ENCODE assay signal across 25 mouse cellular contexts in the genomic region with DNA sequence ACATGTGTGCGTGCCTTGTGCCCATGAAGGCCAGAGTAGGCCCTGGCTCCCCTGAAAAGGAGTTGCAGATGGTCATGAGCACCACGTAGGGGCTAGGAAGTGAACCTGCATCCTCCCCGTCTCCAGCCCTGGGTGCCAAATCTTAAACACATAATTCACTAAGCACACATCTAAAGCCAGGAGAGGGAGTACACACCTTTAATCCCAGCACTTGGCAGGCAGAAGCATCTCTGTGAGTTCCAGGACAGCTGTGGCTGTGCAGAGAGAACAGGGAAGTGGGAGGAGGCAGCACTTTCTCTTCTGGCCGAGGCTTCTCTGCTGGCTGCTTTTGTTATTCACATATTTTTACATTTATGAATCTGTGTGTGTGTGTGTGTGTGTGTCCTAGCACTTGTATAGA. TPM values are rescaled to one million over a fixed set of nuclear protein-coding genes. Genes with fewer than 3 reads are reported as not detected.
DNase-seq lines count a peak whose midpoint lies in the region; ATAC-seq and TF ChIP-seq lines count a peak whose summit lies in the region.
"Had no signal": no experiment of that assay in that cellular context is flagged by ENCODE, and none has a peak within 500 bp of the region (broad histone marks: within the 10 kb centered on the region; RNA-seq: fewer than 3 reads in every experiment).

No protein-coding gene starts in this region.

- peak; percentile 49 for DNase-seq in embryonic facial prominence, embryonic 14.5 days (ENCODE audit: low spot score)
- DNase-seq in embryonic facial prominence, embryonic 10.5 days (ENCODE audit: low spot score): no peak
- DNase-seq in limb, embryonic 14.5 days (ENCODE audit: low spot score): peak; percentile 34
- DNase-seq in limb, embryonic 10.5 days (ENCODE audit: low spot score): no peak
- DNase-seq in fat pad, adult 2 months (ENCODE audit: extremely low read depth, low read depth, low spot score): peak; percentile 55
- DNase-seq in telencephalon, adult 2 months (ENCODE audit: low read depth, low spot score): peak; percentile 31
- no peak for DNase-seq in heart, postnatal 10 days
- no peak for DNase-seq in right cerebral cortex, postnatal 36 days (ENCODE audit: low spot score in 2 of 2)
- DNase-seq: adrenal gland, adult 2 months; cerebellum, adult 8-10 months; cerebellum, postnatal 36 days; forebrain, postnatal 0 days; gastrocnemius, postnatal 36 days; heart, postnatal 4 days; kidney, postnatal 4 days; lung, postnatal 14 days; right cerebral cortex, postnatal 14 days; spleen, adult 18-20 months had no signal

- H3K27ac ChIP-seq in embryonic facial prominence, embryonic 14.5 days (replicated peaks; ENCODE audit: low read depth, low read length): no peak overlapping the region
- no peak overlapping the region for H3K27ac ChIP-seq in embryonic facial prominence, embryonic 10.5 days (replicated peaks)
- no peak overlapping the region for H3K27ac ChIP-seq in limb, embryonic 14.5 days (replicated peaks; ENCODE audit: low read depth, low read length)
- H3K27ac ChIP-seq in limb, embryonic 10.5 days: no peak overlapping the region
- H3K27ac ChIP-seq: heart, embryonic 15.5 days; hindbrain, embryonic 15.5 days; left cerebral cortex, adult 2 months; midbrain, embryonic 12.5 days had no signal

- peak; percentile 53; the same call in 1 of the 2 replicates for ATAC-seq in embryonic facial prominence, embryonic 14.5 days (ENCODE audit: low read depth)
- ATAC-seq in limb, embryonic 14.5 days (ENCODE audit: low FRiP score, low read depth): peak; percentile 34; the same call in 1 of the 2 replicates
- ATAC-seq: CD4-positive, CD25-positive, alpha-beta regulatory T cell, adult 4 months; forebrain, postnatal 0 days; intestine, embryonic 16.5 days; Patski had no signal

- no peak overlapping the region for H3K9ac ChIP-seq in embryonic facial prominence, embryonic 14.5 days (ENCODE audit: low read depth, low read length)
- no peak overlapping the region for H3K9ac ChIP-seq in limb, embryonic 14.5 days (ENCODE audit: low read depth, low read length, severe bottlenecking)
- H3K9ac ChIP-seq: forebrain, postnatal 0 days; heart, embryonic 15.5 days; hindbrain, embryonic 15.5 days; midbrain, embryonic 12.5 days had no signal

- H3K4me3 ChIP-seq in embryonic facial prominence, embryonic 14.5 days (ENCODE audit: low read depth, low read length): no peak overlapping the region
- H3K4me3 ChIP-seq in embryonic facial prominence, embryonic 10.5 days: no peak overlapping the region
- H3K4me3 ChIP-seq in limb, embryonic 14.5 days (replicated peaks; ENCODE audit: low read length): no peak overlapping the region
- H3K4me3 ChIP-seq in limb, embryonic 10.5 days: no peak overlapping the region
- H3K4me3 ChIP-seq: heart, embryonic 15.5 days; hindbrain, embryonic 15.5 days; left cerebral cortex, adult 2 months; midbrain, embryonic 12.5 days had no signal

- intact Hi-C loops in heart, postnatal 10 days (cut with DNase I): loop anchor here (10.0 kb wide), 1 partner anchor 80 kb away; a partner anchor contains a TSS

- TF ChIP-seq POLR2A in limb, embryonic 14.5 days (IDR thresholded peaks at IDR 0.05; ENCODE audit: borderline replicate concordance, extremely low read depth, insufficient read depth, insufficient read length): no peak

- H3K9me3 ChIP-seq in embryonic facial prominence, embryonic 14.5 days (ENCODE audit: control insufficient read depth, low read length): no peaks in the 10 kb centered on the region
- H3K9me3 ChIP-seq in embryonic facial prominence, embryonic 10.5 days: no peaks in the 10 kb centered on the region
- H3K9me3 ChIP-seq in limb, embryonic 14.5 days (ENCODE audit: control insufficient read depth, low read length): no peaks in the 10 kb centered on the region
- H3K9me3 ChIP-seq in limb, embryonic 10.5 days (replicated peaks): no peaks in the 10 kb centered on the region
- H3K9me3 ChIP-seq: heart, embryonic 15.5 days; hindbrain, embryonic 15.5 days; midbrain, embryonic 12.5 days had no signal

- H3K27me3 ChIP-seq in embryonic facial prominence, embryonic 14.5 days (replicated peaks; ENCODE audit: control insufficient read depth, insufficient read depth, low read length): no peaks in the 10 kb centered on the region
- H3K27me3 ChIP-seq in embryonic facial prominence, embryonic 10.5 days (replicated peaks; ENCODE audit: low read depth, poor library complexity, severe bottlenecking): no peaks in the 10 kb centered on the region
- no peaks in the 10 kb centered on the region for H3K27me3 ChIP-seq in limb, embryonic 14.5 days (ENCODE audit: control insufficient read depth, insufficient read depth, low read length)
- no peaks in the 10 kb centered on the region for H3K27me3 ChIP-seq in limb, embryonic 10.5 days (ENCODE audit: low read depth, poor library complexity, severe bottlenecking)
- H3K27me3 ChIP-seq: heart, embryonic 15.5 days; hindbrain, embryonic 15.5 days; midbrain, embryonic 12.5 days; Patski had no signal

- H3K4me1 ChIP-seq in embryonic facial prominence, embryonic 14.5 days (ENCODE audit: control insufficient read depth, insufficient read depth, low read length): no peaks in the 10 kb centered on the region
- 0 out of 2 replicates have a peak, but pooled peaks cover 1% of the 10 kb centered on the region for H3K4me1 ChIP-seq in embryonic facial prominence, embryonic 10.5 days
- H3K4me1 ChIP-seq in limb, embryonic 14.5 days (ENCODE audit: control insufficient read depth, insufficient read depth, low read length): no peaks in the 10 kb centered on the region
- H3K4me1 ChIP-seq in limb, embryonic 10.5 days: peaks cover 4% of the 10 kb centered on the region; the same call in 1 of the 2 replicates
- H3K4me1 ChIP-seq: hindbrain, embryonic 15.5 days; midbrain, embryonic 12.5 days had no signal

- 57% methylated on average over 4 of the region's 4 CpGs for WGBS in embryonic facial prominence, embryonic 14.5 days
- WGBS in embryonic facial prominence, embryonic 10.5 days: 82% methylated on average over 4 of the region's 4 CpGs
- 62% methylated on average over 4 of the region's 4 CpGs for WGBS in limb, embryonic 14.5 days
- 73% methylated on average over 4 of the region's 4 CpGs for WGBS in limb, embryonic 10.5 days

- H3K4me2 ChIP-seq in embryonic facial prominence, embryonic 14.5 days (ENCODE audit: low read depth, low read length): no peak overlapping the region
- no peak overlapping the region for H3K4me2 ChIP-seq in limb, embryonic 14.5 days (replicated peaks; ENCODE audit: low read depth, low read length, severe bottlenecking)
- H3K4me2 ChIP-seq: heart, embryonic 15.5 days; hindbrain, embryonic 15.5 days; midbrain, embryonic 12.5 days had no signal

- peaks cover 30% of the 10 kb centered on the region for H3K36me3 ChIP-seq in embryonic facial prominence, embryonic 14.5 days (ENCODE audit: control insufficient read depth, insufficient read depth, low read length)
- no peaks in the 10 kb centered on the region; the same call in 1 of the 2 replicates for H3K36me3 ChIP-seq in embryonic facial prominence, embryonic 10.5 days (replicated peaks)
- peaks cover 28% of the 10 kb centered on the region for H3K36me3 ChIP-seq in limb, embryonic 14.5 days (ENCODE audit: control insufficient read depth, insufficient read depth, low read length)
- H3K36me3 ChIP-seq in limb, embryonic 10.5 days: no peaks in the 10 kb centered on the region

RNA-seq across cellular contexts. Expression of a gene that starts 52.9 kb away (rescaled TPM):
- 13.4 and 14.0 TPM in 2 replicates for polyA plus RNA-seq in embryonic facial prominence, embryonic 14.5 days (2014; fragmentation: Nextera tagmentation; extraction: Ambion mirVana)
- 8.4 and 9.1 TPM in 2 replicates for polyA plus RNA-seq in embryonic facial prominence, embryonic 10.5 days (2016; fragmentation: Nextera tagmentation; extraction: Ambion mirVana)
- polyA plus RNA-seq in limb, embryonic 14.5 days (2012; rRNA removed): 18.9 and 21.3 TPM in 2 replicates
- polyA plus RNA-seq in limb, embryonic 14.5 days (2014; fragmentation: Nextera tagmentation; extraction: Ambion mirVana): 13.0 and 13.8 TPM in 2 replicates
- polyA plus RNA-seq in limb, embryonic 10.5 days (2016; fragmentation: Nextera tagmentation; extraction: Ambion mirVana): 3.4 and 5.3 TPM in 2 replicates
- total RNA-seq in heart, postnatal 10 days (2021): 10 to 100 TPM; 16.5 to 20.9 TPM

Comparison
In these comparisons a context has a peak if more than half of its experiments do, and no peak if none do; other contexts are left out.
1. DNase-seq: peak in embryonic facial prominence, embryonic 14.5 days (single experiment), limb, embryonic 14.5 days (single experiment), fat pad, adult 2 months (single experiment) and telencephalon, adult 2 months (single experiment); none in embryonic facial prominence, embryonic 10.5 days (single experiment), limb, embryonic 10.5 days (single experiment), heart, postnatal 10 days (0 of 2) and right cerebral cortex, postnatal 36 days (0 of 2).